Mouse (Mus musculus) neural tube, embryonic 13.5 days (tissue): ENCODE measurements at regions not wholly inside any gene's neighbourhood (a gene's known extent, or its start where the extent isn't known, plus 50 kb on each side); places are given as distances from the start of the nearest gene placed in this dataset.

Experiments used
- ATAC-seq: fragments of 200-750 bp; cut with Nextera tagmentation; 2 replicates; pipeline ENCODE4 v1.8.0; 2017; ENCODE audit warnings: low read depth, mild to moderate bottlenecking, moderate TSS enrichment, moderate library complexity
- H3K27ac ChIP-seq: fragments of 300-500 bp; sonication (generic); replicated peaks from 2 replicates; pipeline ENCODE4 v1.5.1; 2015; ENCODE audit warnings: moderate library complexity, mild to moderate bottlenecking, inconsistent platforms
- H3K27me3 ChIP-seq: fragments of 300-500 bp; sonication (generic); 2 replicates; pipeline ENCODE4 v1.6.1; 2015; ENCODE audit warnings: mild to moderate bottlenecking, inconsistent platforms
- H3K36me3 ChIP-seq: fragments of 300-500 bp; sonication (generic); 2 replicates; pipeline ENCODE4 v1.6.1; 2015; ENCODE audit warnings: mild to moderate bottlenecking, inconsistent platforms
- H3K4me1 ChIP-seq: fragments of 300-500 bp; sonication (generic); replicated peaks from 2 replicates; pipeline ENCODE4 v1.6.1; 2015; ENCODE audit warnings: inconsistent platforms
- H3K4me2 ChIP-seq: fragments of 300-500 bp; sonication (generic); 2 replicates; pipeline ENCODE4 v1.6.1; 2015; ENCODE audit warnings: inconsistent platforms, mild to moderate bottlenecking, moderate library complexity
- H3K4me3 ChIP-seq: fragments of 300-500 bp; sonication (generic); 2 replicates; pipeline ENCODE4 v1.5.1; 2015; ENCODE audit warnings: mild to moderate bottlenecking, inconsistent platforms
- H3K9ac ChIP-seq: fragments of 300-500 bp; sonication (generic); 2 replicates; pipeline ENCODE4 v1.6.1; 2015; ENCODE audit warnings: moderate library complexity, mild to moderate bottlenecking, inconsistent platforms
- H3K9me3 ChIP-seq: fragments of 300-500 bp; sonication (generic); 2 replicates; pipeline ENCODE4 v1.6.1; 2016; ENCODE audit warnings: inconsistent platforms
- WGBS: fragments of 180-500 bp; shearing (Covaris S2); methylation state at CpG from one replicate; pipeline ENCODE4 v1.1.7; 2015; 5-methylcytosine and 5-hydroxymethylcytosine counted together

DNA sequence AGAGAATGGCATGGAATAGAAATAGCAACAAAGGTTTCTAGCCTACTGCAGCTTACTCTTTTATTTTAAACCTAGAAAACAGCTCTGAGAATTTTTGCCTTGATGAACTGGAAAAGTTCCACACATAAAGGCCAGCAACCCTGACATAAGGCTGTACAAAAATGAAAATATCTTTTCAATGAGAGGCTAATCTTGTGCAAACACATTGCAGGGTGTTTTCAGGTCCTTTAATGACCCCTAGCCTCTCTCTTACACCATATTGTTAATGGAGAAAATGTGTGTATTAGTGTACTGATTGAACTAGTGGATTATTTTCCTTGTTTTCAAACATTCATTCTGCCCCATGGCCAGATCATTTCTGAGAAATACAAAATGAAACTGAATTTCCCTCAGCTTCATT lies 158.0 kb upstream of the Tusc1 start:
- Histone ChIP-seq H3K4me2 (no peak overlapping the region), H3K27ac (no peak overlapping the region), H3K4me1 (no peaks in the 10 kb centered on the region), H3K27me3 (no peaks in the 10 kb centered on the region), H3K9ac (no peak overlapping the region), H3K4me3 (no peak overlapping the region), H3K36me3 (no peaks in the 10 kb centered on the region), H3K9me3 (no peaks in the 10 kb centered on the region)
- no peak for ATAC-seq

DNA sequence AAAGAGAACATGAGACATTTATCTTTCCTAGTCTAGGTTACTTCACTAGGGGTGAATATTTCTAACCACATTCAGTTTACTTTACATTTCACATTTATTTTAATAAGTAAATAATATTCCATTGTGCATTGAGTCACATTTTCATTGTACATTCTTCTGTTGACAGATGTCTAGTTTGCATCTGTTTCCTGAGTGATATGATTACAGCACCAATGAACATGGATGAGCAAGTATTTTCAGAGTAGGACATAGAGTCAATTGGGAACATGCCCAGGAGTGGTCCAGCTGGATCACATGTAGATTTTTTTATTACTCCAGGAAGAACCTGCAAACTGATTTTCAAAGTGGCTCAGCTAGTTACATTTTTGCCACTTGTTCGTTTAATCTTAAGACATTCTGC lies 153.3 kb upstream of the Tusc1 start:
- H3K9ac ChIP-seq = no peak overlapping the region
- H3K36me3 ChIP-seq = no peaks in the 10 kb centered on the region
- ATAC-seq = no peak
- no peaks in the 10 kb centered on the region for H3K27me3 ChIP-seq
- WGBS = 76% methylated on average over 1 of the region's 1 CpGs
- H3K27ac ChIP-seq = no peak overlapping the region
- no peaks in the 10 kb centered on the region for H3K4me1 ChIP-seq
- no peak overlapping the region for H3K4me3 ChIP-seq
- H3K4me2 ChIP-seq = no peak overlapping the region
- H3K9me3 ChIP-seq = no peaks in the 10 kb centered on the region

DNA sequence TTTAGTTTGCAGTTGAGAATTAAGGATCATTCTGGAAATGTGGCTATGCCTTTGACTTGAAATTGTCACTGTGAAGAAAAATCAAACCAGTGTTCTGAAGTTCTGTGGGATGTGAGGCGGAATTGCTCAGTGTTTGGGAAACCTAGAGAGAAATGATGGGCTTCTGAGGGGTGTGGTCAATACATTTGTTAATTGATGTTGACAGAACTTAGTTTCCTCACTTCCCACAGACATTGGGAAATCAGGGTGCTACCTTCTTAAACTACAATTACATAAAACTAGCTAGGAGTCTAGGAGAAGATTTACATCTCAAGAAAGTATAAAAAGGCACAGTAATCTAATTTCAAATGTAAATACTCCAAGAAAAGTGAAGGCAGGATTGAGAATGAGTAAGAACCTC lies 151.1 kb upstream of the Tusc1 start:
- no peak for ATAC-seq
- WGBS = 78% methylated on average over 1 of the region's 1 CpGs
- Histone ChIP-seq H3K9me3 (no peaks in the 10 kb centered on the region), H3K27ac (no peak overlapping the region), H3K4me3 (no peak overlapping the region), H3K36me3 (no peaks in the 10 kb centered on the region), H3K4me1 (no peaks in the 10 kb centered on the region), H3K27me3 (no peaks in the 10 kb centered on the region), H3K4me2 (no peak overlapping the region), H3K9ac (no peak overlapping the region)

DNA sequence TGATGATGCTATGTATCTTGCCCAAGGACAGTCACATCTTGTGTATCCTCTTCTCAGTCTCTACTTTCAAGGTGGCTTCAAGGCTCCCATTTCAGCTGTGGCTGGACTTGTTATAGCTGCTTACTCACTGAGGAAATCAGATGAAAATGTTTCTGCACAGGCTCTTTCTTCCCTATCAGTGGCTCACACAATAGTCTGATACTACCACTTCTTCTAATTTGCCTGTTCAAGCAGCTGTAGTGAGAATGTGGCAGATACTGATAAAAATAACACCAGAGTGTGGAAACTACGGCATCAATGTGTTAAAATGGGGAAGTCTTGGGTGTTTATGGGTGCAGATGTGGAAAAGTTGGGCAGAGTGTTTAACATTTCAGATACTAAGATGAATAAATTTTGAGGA lies 145.9 kb upstream of the Tusc1 start:
- Histone ChIP-seq H3K27ac (no peak overlapping the region), H3K4me3 (no peak overlapping the region), H3K4me1 (no peaks in the 10 kb centered on the region), H3K36me3 (no peaks in the 10 kb centered on the region), H3K9me3 (no peaks in the 10 kb centered on the region), H3K27me3 (no peaks in the 10 kb centered on the region), H3K9ac (no peak overlapping the region), H3K4me2 (no peak overlapping the region)
- no peak for ATAC-seq
- WGBS = 93% methylated on average over 1 of the region's 1 CpGs

DNA sequence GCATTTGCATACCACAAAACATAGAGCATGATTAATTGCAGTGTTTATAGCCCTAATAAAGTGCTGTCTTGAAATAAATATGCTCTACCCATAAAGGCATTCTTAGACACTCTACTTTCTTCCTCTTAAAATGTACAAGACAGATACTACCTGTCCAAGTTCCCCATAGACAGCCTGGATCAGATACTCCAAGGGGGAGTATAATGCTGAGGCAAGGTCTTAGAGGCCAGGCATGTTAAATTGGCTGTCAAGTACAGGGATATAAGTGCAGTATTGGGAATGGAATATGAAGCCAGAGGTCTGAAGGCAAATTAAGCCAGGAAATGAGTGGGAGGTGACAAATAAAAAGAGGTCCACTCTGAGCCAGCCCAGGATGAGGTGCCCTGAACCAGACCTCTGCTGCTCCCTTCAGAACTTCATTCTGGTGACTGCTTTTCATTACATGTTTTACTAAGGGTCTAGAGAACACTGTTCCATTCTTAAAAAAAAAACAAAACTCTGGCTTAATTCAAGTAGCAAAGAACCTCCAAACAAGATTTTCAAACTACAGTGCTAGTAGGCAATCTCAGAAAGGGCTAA lies 142.0 kb upstream of the Tusc1 start:
- Histone ChIP-seq H3K9me3 (no peaks in the 10 kb centered on the region), H3K4me2 (no peak overlapping the region), H3K4me3 (no peak overlapping the region), H3K27ac (no peak overlapping the region), H3K9ac (no peak overlapping the region), H3K36me3 (no peaks in the 10 kb centered on the region), H3K4me1 (no peaks in the 10 kb centered on the region), H3K27me3 (no peaks in the 10 kb centered on the region)
- no peak for ATAC-seq

DNA sequence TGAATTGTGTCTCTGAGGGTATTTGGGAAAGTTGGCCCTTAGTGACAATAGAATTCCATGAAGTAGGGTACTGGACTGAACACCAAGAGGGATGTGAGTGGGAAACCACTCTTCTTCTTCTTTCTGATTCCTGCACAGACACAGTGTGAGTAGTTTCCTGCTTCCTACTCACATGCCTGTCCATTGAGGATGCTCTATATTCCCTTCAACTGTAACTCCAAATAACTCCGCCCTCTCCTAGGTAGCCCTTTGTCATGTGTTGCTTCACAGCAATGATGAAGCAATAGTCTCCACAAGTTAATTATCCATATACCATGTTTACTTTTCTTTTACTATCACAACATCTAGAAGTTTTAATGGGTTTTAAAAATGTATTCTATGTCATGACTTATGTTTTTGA lies 132.7 kb upstream of the Tusc1 start:
- 95% methylated on average over 1 of the region's 1 CpGs for WGBS
- H3K9me3 ChIP-seq = no peaks in the 10 kb centered on the region
- H3K36me3 ChIP-seq = no peaks in the 10 kb centered on the region
- H3K4me2 ChIP-seq = no peak overlapping the region
- H3K27me3 ChIP-seq = no peaks in the 10 kb centered on the region
- no peak overlapping the region for H3K27ac ChIP-seq
- no peak overlapping the region for H3K4me3 ChIP-seq
- H3K9ac ChIP-seq = no peak overlapping the region
- no peak for ATAC-seq
- H3K4me1 ChIP-seq = no peaks in the 10 kb centered on the region

DNA sequence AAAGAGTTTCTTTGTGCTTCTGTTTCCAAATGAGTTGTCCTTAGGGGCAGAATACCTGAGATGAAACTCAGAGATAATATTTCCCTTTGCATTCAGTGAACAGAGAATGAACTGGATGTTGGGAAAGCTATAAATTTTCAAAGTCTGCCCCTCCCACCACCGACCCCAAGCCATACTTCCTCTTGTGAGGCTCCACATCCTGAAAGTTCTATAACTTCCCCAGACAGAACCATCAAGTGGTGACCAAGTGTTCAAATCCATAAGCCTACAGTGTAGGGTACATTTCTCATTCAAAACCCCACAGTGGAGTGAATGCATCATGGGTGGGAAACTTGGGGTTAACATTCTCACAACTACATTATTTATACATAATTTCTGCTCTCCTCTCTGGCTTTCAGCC lies 132.1 kb upstream of the Tusc1 start:
- H3K9me3 ChIP-seq = no peaks in the 10 kb centered on the region
- no peak overlapping the region for H3K27ac ChIP-seq
- H3K4me1 ChIP-seq = no peaks in the 10 kb centered on the region
- H3K36me3 ChIP-seq = no peaks in the 10 kb centered on the region
- H3K4me3 ChIP-seq = no peak overlapping the region
- no peaks in the 10 kb centered on the region for H3K27me3 ChIP-seq
- no peak overlapping the region for H3K4me2 ChIP-seq
- WGBS = 70% methylated on average over 1 of the region's 1 CpGs
- no peak for ATAC-seq
- H3K9ac ChIP-seq = no peak overlapping the region

DNA sequence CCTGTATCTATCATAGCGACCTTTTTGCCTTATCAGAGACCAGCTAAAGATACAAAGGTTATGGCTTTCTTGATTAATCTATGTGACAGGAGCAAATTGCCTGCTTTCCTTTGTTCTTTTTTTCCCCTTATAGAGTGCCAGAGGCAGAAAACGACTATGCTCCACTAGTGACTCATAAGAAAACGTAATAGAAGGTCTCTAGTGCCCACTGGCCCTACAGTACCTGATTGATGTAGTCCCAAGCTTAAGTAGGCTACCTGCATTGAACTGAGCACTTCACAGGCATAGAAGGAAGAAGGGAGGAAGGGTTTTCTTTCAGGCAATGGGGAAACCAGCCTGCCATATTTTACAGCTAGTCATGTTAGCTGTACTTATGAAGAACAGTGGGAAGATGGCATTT lies 116.0 kb upstream of the Tusc1 start:
- Histone ChIP-seq H3K9ac (no peak overlapping the region), H3K36me3 (no peaks in the 10 kb centered on the region), H3K9me3 (no peaks in the 10 kb centered on the region), H3K27ac (no peak overlapping the region), H3K4me1 (no peaks in the 10 kb centered on the region), H3K4me3 (no peak overlapping the region), H3K27me3 (no peaks in the 10 kb centered on the region), H3K4me2 (no peak overlapping the region)
- 50% methylated on average over 3 of the region's 3 CpGs for WGBS
- no peak; the same call in 1 of the 2 replicates for ATAC-seq

DNA sequence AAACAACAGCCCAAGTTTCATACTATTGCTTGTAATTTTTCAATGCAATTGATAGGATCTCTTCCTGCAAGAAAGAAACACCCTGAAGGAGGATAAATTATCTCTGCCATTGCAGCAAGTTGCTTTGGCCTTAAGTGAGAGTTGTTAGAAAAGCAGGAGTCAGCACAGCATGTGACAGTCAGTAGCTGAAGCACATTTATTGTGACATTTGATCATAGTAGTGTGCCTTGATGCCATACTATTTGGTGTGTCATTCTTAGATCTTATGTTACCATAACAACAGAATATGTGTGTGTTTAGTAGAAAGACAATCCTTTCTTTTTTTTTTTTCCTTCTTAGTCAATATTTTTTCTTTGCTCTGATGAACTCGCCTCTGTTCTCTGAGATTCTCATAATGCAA lies 115.5 kb upstream of the Tusc1 start:
- Histone ChIP-seq H3K27ac (no peak overlapping the region), H3K4me2 (no peak overlapping the region), H3K9me3 (no peaks in the 10 kb centered on the region), H3K4me1 (no peaks in the 10 kb centered on the region), H3K27me3 (no peaks in the 10 kb centered on the region), H3K4me3 (no peak overlapping the region), H3K36me3 (no peaks in the 10 kb centered on the region), H3K9ac (no peak overlapping the region)
- 63% methylated on average over 1 of the region's 1 CpGs for WGBS
- ATAC-seq = no peak

DNA sequence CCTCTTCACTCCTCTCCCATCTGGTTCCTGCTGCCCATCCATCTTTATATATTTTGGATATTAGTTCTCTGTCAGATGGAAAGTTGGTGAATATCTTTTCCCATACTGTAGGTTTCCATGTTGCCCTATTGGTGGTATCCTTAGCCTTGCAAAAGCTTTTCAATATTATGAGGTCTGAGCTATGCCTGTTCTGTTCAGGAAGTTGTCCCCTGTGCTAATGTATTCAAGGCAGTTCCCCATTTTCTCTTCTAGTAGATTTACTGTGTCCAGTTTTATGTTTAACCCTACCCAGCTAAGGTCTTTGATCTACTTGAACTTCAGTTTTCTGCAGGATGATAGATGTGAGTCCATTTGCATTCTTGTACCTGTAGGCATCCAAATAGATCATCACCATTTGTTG lies 109.4 kb upstream of the Tusc1 start:
- Histone ChIP-seq H3K4me1 (no peaks in the 10 kb centered on the region), H3K4me3 (no peak overlapping the region), H3K27ac (no peak overlapping the region), H3K9me3 (no peaks in the 10 kb centered on the region), H3K4me2 (no peak overlapping the region), H3K27me3 (no peaks in the 10 kb centered on the region), H3K36me3 (no peaks in the 10 kb centered on the region), H3K9ac (no peak overlapping the region)
- no peak for ATAC-seq

DNA sequence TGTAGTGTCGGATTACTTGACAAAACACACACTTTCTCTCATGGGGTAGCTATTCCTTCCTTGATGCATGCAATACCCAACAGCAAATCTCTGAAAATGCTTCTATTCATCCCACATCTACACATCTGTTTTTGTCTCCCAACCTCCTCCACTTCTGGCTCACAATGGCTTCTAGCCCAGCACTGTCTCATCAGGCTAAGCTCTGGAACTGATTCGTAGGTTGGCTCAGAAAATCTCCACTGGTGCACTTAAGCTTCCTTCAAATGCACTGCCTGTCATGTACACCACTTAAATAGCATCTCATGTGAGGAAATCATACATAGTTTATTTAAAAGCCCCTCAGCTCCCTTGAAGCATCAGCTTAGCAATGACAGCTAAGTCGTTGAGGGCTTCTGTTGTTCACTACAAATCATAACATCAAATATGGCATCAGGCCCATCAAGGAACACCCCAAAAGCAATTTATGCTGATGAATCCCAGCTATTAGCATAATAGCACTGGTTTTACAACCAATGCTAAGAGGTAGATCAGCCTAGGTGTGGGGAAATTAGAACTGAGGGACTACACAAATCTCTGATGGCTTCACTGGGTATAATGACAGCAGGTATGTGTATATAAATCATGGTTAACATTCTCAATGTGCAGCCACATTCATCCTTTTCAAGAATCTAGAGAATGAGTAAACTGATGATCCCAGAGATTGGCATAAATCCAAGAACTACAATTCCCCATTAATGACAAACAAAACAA lies 103.5 kb upstream of the Tusc1 start:
- no peaks in the 10 kb centered on the region for H3K27me3 ChIP-seq
- H3K4me2 ChIP-seq = no peak overlapping the region
- no peaks in the 10 kb centered on the region for H3K9me3 ChIP-seq
- H3K27ac ChIP-seq = no peak overlapping the region
- ATAC-seq = peak; percentile 63
- peaks cover 15% of the 10 kb centered on the region for H3K4me1 ChIP-seq
- H3K4me3 ChIP-seq = no peak overlapping the region
- H3K9ac ChIP-seq = no peak overlapping the region
- no peaks in the 10 kb centered on the region for H3K36me3 ChIP-seq
- 62% methylated on average over 3 of the region's 3 CpGs for WGBS

DNA sequence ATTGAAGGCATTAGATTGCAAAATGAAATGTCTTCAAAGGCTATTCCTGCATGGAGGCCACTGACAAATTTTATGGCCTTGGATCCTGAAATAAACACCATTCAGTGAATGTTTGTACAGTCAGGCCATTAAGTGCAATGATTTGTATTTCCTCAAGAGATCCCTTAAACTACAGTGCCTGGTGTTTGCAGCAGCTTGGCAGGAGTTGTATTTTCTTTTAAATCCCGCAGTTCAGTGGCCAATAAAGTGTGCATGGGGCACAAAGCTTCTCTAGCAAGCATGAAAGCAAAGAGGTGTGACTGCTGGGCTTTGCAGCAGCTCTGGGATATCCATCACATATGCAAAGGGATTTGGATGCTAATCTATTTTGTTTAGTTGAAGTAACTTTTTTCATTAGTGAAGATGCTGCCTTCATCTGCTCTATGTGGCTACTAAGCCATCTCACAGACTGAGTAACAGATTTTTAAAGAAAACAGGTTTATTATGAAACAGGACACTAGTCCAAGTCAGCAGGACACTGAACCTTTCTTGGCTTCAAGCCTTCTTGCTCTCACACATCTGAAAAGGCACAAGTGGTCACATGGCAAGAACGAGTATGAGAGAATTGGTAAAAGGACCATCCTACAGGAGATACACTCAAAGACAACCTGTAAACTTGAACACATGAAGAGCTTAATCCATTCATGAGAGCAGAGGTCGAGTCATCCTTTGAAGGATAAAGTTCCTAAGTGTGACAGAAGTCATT lies 102.2 kb upstream of the Tusc1 start:
- ATAC-seq = peak; percentile 65
- Histone ChIP-seq H3K4me2 (no peak overlapping the region), H3K4me3 (no peak overlapping the region), H3K27ac (peak overlapping the region; percentile 54), H3K27me3 (no peaks in the 10 kb centered on the region), H3K4me1 (peaks cover 15% of the 10 kb centered on the region), H3K9me3 (no peaks in the 10 kb centered on the region), H3K36me3 (no peaks in the 10 kb centered on the region), H3K9ac (no peak overlapping the region)
- 43% methylated on average over 3 of the region's 3 CpGs for whole genome bisulfite sequencing

DNA sequence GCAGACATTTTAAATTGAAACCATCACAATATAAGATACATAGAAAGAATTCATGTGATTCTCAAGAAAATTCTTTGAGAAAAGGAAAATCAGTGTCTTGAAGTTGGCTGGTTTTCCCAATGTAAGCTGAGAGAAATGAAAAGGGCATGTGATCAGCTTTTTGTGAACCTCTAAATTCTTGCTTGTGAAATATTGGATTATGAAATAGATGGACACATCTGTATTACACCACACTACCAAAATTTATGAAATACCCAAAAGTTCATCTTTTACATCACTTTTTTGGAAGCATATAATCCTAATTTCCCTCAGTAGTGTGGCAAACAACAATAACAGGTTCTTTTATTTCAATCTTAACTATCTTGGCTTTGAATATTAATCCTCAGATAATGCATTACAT lies 77.4 kb upstream of the Tusc1 start:
- no peaks in the 10 kb centered on the region for H3K9me3 ChIP-seq
- H3K27ac ChIP-seq = no peak overlapping the region
- no peaks in the 10 kb centered on the region for H3K4me1 ChIP-seq
- H3K9ac ChIP-seq = no peak overlapping the region
- H3K4me2 ChIP-seq = no peak overlapping the region
- no peak overlapping the region for H3K4me3 ChIP-seq
- ATAC-seq = no peak
- no peaks in the 10 kb centered on the region for H3K36me3 ChIP-seq
- no peaks in the 10 kb centered on the region for H3K27me3 ChIP-seq
